Mouse (Mus musculus) left cerebral cortex, adult 11 months (tissue): ENCODE measurements around the gene Hist1h2br.
"Not testable (repeated sequence)": the region's sequence is repeated elsewhere in the genome, so short reads cannot be mapped to it uniquely, and the experiment has no call there.

Source experiments
- DNase-seq: peaks from one replicate; pipeline ENCODE4 v3.0.0; 2022; ENCODE audit warnings: low spot score

Gene Hist1h2br

GRCm38 (mm10) chr13:21846356-21846755 is 12.8 kb downstream of the Hist1h2br start:
- not testable (repeated sequence) for DNase-seq

- no peak for DNase-seq
Observed at GRCm38 (mm10) chr13:21847883-21848282, 14.3 kb downstream of the Hist1h2br start.

- not testable (repeated sequence) for DNase-seq
Observed at GRCm38 (mm10) chr13:21850696-21851095, 17.2 kb downstream of the Hist1h2br start.

- no peak for DNase-seq
Observed at GRCm38 (mm10) chr13:21852215-21852945, 18.8 kb downstream of the Hist1h2br start.

- peak; percentile 64 for DNase-seq
Observed at GRCm38 (mm10) chr13:21855146-21855545, 21.6 kb downstream of the Hist1h2br start.

- peak; percentile 51 for DNase-seq
Observed at GRCm38 (mm10) chr13:21855698-21856162, 22.2 kb downstream of the Hist1h2br start.

GRCm38 (mm10) chr13:21861608-21862007 is 28.1 kb downstream of the Hist1h2br start:
- no peak for DNase-seq

GRCm38 (mm10) chr13:21865503-21865902 is 32.0 kb downstream of the Hist1h2br start:
- not testable (repeated sequence) for DNase-seq

- DNase-seq = no peak
Observed at GRCm38 (mm10) chr13:21880735-21881134, 47.2 kb downstream of the Hist1h2br start.

GRCm38 (mm10) chr13:21881878-21882669 is 48.5 kb downstream of the Hist1h2br start:
- DNase-seq = no peak

GRCm38 (mm10) chr13:21882760-21883405 is 49.3 kb downstream of the Hist1h2br start:
- DNase-seq = no peak

- no peak for DNase-seq
Observed at GRCm38 (mm10) chr13:21883407-21883806, 49.9 kb downstream of the Hist1h2br start.

- DNase-seq = no peak
Observed at GRCm38 (mm10) chr13:21884586-21884985, 51.0 kb downstream of the Hist1h2br start.
